Mouse (Mus musculus): ENCODE results near the gene H2-Ke6.

Gene H2-Ke6

DNA sequence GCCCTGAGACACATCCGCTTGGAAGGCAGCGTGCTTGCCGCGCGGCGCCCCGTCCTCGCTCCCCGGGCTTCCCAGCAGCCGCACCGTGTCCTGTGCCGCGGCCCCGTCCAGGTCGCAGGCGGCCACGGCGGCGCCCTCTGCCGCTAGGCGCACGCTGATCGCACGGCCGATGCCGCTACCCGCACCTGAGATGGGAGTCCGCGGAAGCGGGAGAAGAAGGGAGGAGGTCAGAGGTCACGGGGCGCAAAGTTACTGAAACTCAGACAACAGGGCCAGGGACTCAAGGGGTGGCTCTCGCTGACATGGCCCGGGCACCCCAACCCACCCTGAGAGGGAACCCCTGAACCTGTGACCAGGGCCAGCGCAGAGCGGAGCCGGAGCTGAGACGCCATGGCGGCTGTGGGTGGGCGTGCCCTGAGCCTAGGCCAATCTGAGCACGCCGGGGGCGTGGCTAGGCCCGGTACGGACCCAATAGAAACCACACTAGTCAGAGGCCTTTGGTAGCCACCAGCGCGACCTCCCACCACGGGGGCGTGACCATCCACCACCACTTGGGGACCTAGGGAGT lies at the start of gene H2-Ke6:
TSS of gene H2-Ke6 (minus strand) at position 405 of the 568 bp plus-strand sequence.
- peak; percentile 91 for DNase-seq

DNA sequence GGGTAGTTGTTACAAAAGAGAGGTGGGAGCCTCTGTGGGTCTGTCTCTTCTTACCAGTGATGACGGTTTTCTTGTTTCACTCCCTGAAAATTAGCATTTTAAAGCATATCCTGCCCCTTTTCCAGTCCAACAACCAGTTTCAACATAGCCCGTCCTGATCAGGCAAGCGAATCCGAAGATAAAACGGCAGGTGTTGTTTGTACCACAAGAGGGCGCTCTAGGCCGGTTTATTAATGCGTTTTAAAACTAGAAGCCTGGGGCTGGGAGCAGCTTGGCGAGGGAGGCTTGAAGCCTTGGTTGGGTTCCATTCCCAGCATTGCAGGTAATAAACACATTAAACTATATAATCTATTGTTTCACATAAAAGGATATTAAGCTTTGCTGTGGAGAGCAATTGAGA lies 49.7 kb upstream of the H2-Ke6 start:
- peak; percentile 83 for DNase-seq

DNA sequence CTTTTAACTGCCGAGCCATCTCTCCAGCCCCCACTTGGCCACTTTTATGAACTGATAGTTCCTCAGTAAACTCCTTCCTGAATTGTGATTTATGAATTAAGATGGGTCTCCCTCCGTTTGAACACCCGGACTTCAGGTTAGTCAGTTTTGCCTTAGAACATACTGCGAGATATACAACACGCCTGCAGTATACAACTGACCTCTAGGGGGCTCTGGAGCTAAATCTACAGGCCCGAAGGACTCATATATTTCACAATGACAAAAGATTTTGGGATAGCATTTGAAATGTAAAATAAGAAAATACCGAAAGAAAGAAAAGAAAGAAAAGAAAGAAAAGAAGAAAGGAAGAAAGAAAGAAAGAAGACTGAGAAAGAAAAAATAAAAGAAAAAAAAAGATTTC lies 47.4 kb upstream of the H2-Ke6 start:
- peak; percentile 85 for DNase-seq

DNA sequence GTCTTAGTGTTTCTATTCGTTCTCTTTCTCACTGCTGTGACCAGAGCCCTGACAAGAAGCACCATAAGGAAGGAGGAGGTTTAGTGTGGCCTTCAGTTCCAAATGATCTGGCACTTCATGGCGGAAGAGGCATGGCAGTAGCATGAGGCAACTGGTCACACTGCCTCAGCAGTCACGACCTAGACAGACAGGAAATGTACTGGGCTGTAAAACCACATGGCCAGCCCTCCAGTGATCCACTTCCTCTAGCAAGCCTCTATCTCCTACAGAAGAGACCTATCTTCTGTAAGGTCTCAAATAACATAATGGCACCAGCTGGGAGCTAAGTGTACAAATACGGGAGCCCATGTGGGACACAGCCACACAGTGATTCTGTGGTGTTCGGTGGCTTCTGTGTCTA lies 44.2 kb upstream of the H2-Ke6 start:
- DNase-seq: no peak

- no peak for DNase-seq
Observed at GRCm38 (mm10) chr17:34068864-34069263, 41.0 kb upstream of the H2-Ke6 start.

- DNase-seq: no peak
Observed at GRCm38 (mm10) chr17:34057224-34057623, 29.4 kb upstream of the H2-Ke6 start.

DNA sequence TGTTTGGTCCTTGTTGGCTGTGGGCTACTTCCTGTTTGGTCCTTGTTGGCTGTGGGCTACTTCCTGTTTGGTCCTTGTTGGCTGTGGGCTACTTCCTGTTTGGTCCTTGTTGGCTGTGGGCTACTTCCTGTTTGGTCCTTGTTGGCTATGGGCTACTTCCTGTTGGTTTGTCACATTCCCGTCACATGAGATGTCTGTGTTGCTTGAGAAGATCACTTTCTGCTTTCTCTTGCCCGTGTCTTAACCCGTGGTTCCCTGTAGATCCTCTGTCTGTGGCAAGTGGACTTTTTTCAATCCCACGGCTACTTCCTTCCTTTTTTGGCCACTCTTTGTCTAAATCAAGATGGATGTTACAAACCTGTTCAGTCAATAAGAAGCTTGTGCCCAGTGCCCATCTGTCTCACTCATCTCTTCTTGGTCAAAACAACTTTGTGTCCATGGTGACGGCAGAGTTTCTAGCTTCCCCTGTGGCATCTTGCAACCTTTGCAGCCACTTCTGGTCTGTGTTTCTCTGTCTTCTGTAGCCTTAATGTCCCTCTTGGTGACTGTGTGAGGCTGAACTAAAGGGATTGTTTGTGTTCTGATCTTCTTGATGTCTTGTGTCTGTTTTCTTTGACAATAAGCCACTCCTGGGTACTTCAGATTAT lies 19.7 kb upstream of the H2-Ke6 start:
- no peak for DNase-seq

GRCm38 (mm10) chr17:34045941-34046340 lies 18.1 kb upstream of the H2-Ke6 start:
- DNase-seq: no peak

DNA sequence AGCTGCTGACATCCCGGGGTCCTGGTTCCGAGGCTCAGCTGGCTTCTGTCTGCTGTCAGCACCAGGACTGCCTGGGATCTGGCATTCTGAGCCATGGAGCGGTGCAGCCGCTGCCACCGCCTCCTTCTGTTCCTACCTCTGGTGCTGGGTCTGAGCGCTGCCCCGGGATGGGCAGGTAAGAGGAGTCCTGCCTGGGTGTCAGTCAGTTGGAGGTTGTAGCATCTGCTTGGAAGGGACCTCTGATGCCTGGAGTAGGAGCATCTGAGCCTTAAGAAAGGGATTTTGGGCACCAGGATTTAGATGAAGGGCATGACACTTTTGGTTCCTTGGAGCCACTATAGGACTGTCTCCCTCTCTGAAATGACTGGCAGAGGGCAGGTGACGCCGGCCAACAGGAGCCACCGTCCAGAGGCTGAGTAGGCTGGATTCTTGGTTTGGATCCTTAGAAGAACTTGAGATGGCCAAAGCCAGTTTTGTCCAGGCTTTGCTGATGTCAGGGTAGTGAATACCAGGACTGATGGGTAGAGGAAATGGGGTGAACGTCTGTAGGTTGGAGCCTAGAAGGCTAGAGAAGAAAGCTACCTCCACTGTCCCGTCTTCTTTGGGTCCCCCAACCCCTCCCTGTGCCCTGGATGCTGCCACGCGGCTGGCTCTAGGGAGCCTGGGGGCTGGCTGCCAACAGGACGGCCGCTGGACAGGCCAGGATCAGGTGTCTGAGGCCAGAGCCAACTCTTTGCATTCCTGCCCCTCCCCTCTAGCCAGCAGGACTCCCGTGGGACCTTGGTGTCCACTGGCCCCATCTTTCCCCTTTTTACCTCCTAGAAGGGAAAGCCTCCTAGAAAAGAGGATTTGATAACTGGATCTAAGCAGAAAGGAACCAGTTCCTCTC lies 11.9 kb upstream of the H2-Ke6 start:
- DNase-seq: no peak

DNA sequence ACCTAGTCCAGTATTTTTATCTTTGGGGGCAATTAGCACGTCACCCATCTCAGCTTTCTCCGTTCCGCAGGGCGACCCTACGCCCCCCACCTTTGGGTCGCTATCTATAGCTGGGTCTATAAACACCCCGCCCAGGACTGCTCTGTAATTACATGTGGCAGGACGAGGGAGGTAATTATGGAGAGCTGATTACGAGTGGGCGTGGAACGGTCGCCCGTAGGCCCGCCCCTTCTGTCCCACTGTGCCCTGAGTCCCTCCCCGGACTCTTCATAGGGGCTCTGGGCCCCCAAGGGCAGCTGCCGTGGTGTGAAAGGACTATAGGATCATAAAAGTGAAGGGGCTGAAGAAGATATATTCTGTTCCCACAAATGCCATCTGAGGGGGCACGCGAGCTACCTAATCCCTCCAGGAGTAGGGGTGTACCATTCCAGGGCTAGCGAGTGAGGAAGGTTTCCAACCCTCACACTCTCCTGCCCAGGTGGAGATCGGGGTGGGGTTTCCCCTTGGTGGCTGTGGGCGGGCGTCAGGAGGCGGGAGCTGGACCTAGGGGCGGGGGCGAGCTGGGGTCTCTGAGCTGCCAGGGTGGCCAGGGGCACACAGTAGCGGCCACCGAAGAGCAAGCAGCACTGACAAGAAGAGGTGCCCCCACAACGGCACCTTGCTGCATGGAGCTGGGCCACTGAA lies 11.2 kb upstream of the H2-Ke6 start, which contains the start of gene Col11a2:
TSS of gene Col11a2 (plus strand) at position 560 of the 684 bp plus-strand sequence.
- DNase-seq: no peak

DNA sequence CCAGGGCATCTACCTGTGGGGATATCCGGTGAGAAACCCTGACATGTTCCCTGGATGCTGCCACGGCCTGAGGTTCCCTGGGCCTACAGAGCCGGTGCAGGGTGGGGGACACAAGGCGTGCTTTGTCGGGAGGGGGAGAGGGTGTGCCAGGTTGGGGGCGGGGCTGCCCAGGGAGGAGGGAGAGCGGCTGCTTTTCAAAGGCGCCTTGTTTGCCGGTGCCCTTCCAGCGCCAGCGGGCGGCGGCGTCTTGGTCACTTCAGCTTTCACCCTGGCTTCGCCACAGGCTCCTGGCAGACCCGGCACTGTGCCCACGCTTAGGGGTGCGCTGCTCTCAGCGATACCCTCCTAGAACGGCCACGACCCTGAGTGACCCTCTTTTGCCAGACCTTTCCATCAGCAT lies 10.6 kb upstream of the H2-Ke6 start:
- DNase-seq: no peak

DNA sequence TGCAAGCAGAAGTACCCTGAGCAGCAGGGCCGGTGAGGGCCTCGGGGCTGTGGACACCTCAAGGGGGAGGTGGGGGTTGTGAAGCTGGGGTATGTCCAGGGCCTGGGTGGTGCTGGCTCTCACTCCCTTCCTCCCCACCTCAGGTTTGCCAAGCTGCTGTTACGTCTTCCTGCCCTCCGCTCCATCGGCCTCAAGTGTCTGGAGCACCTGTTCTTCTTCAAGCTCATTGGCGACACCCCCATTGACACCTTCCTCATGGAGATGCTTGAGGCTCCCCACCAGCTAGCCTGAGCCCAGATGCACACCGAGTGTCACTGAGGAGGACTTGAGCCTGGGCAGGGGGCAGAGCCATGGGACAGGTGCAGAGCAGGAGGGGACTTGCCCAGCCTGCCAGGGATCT lies 9.4 kb upstream of the H2-Ke6 start:
- no peak for DNase-seq

DNA sequence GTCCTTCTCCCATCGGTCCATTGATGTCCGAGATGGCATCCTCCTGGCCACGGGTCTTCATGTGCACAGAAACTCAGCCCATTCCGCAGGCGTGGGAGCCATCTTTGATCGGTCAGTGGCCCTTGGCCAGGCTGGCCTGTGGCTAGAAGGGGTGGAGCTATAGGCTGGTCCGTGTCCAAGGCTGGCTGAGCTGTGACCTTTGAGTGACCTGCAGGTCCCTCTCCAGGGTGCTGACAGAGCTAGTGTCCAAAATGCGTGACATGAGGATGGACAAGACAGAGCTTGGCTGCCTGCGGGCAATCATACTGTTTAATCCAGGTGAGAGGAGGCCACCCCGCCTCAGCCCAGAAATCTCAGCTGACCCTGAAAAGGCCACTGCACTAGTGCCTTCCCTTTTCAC lies 8.8 kb upstream of the H2-Ke6 start:
- no peak for DNase-seq

DNA sequence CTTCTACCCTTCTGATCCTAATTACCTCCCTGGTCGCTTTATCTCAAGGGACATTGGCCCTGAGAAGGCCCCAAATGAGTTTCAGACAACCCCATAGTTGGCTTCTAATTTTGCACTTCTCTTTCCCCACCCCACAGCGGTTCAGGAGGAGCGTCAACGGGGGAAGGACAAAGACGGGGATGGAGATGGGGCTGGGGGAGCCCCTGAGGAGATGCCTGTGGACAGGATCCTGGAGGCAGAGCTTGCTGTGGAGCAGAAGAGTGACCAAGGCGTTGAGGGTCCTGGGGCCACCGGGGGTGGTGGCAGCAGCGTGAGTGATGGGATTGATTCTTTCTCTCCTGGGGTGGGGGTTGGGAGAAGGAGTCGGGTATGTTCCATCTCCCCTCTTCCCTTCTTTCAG lies 7.7 kb upstream of the H2-Ke6 start:
- no peak for DNase-seq

DNA sequence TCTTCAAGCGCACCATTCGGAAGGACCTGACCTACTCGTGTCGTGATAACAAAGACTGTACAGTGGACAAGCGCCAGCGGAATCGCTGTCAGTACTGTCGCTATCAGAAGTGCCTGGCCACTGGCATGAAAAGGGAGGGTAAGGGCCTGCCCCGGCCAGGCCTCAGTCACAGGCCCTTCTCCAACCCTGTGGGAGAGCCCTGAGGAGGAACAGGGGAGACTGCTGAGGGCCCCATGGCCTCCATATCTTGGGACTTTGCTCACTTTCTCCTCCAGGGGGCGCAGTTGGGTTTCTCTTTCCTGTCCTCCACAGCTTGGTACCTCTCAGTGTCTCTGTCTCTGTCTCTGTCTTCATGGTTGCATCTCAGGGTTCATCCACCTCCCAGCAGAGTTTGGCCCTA lies 6.2 kb upstream of the H2-Ke6 start:
- peak; percentile 75 for DNase-seq

- DNase-seq: no peak
Observed at GRCm38 (mm10) chr17:34033441-34033840, 5.6 kb upstream of the H2-Ke6 start.

DNA sequence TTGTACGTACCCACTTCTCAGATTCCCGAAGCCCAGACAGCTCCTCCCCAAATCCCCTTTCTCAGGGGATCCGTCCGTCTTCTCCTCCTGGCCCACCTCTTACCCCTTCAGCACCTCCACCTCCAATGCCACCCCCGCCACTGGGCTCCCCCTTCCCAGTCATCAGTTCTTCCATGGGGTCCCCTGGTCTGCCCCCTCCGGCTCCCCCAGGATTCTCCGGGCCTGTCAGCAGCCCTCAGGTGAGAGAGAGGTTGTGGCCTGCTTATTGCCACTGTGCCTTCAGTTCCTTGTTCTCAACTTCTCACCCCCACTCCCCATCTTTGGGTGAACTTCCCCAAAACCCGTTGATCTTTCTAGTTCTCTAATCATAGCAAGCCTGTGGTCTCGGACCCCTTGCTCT lies 4.9 kb upstream of the H2-Ke6 start:
- DNase-seq: no peak

- DNase-seq: peak; percentile 70
Observed at GRCm38 (mm10) chr17:34032174-34032632, 4.3 kb upstream of the H2-Ke6 start.

- peak; percentile 99 for DNase-seq
Observed at GRCm38 (mm10) chr17:34031465-34032173, 3.8 kb upstream of the H2-Ke6 start, which contains the start of the genes Slc39a7 and Rxrb. Gene Slc39a7, minus strand, starts transcription at chr17:34031682. Gene Rxrb, plus strand, starts transcription at chr17:34031812.

GRCm38 (mm10) chr17:34030861-34031326 lies 3.0 kb upstream of the H2-Ke6 start:
- DNase-seq: no peak

GRCm38 (mm10) chr17:34029890-34030595 lies 2.2 kb upstream of the H2-Ke6 start:
- no peak for DNase-seq
